Mouse (Mus musculus): ENCODE data around the gene Polg. TPM values are rescaled to one million over a fixed set of nuclear protein-coding genes. Genes with fewer than 3 reads are reported as not detected.

Gene Polg
- polyA plus RNA-seq, 1 experiment from 2014 or later: 11.0 TPM

DNA sequence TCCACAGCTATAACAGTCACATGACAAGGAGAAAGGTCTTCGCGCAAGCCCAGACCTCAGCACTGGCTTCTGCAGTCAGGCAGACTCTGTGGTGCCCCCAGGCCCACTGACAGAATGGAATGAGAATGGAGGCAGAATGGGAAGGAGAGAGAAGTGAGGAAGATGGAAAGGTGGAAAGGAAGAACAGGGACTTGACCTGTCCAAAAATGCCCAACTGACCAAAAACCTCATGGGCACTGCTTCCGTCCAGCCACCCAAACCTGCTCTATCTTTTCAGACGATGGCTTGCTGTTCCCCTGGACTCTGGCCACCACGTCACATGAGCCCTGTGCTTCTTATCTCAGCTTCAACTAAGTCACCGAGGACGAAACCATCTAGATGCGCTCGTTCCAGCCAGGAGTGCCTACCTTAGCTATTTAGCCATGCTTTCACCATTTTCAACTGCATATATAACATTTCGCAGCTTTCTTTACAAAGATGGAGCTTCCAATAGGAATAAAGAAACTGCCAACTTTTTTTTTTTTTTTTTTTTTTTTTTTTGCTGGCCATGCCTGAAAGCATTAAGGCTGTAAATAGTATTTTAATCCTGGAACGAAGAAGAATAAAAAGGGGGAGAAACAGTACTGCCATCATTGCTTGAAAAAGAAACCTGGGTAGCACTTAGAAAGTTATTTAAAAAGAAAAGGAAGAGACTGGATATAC lies 2.6 kb downstream of the Polg start:
- H3K79me2 ChIP-seq (ENCODE audit: inconsistent target): peaks cover 21% of the 10 kb centered on the region; the same call in 1 of the 2 replicates
- 96% methylated on average over 11 of the region's 11 CpGs for WGBS (ENCODE audit: missing documents)
- H3K36me3 ChIP-seq (ENCODE audit: inconsistent target): peaks cover 38% of the 10 kb centered on the region
- no peak overlapping the region for H3K4me3 ChIP-seq (ENCODE audit: inconsistent target)
- no peak overlapping the region for H3K27ac ChIP-seq

DNA sequence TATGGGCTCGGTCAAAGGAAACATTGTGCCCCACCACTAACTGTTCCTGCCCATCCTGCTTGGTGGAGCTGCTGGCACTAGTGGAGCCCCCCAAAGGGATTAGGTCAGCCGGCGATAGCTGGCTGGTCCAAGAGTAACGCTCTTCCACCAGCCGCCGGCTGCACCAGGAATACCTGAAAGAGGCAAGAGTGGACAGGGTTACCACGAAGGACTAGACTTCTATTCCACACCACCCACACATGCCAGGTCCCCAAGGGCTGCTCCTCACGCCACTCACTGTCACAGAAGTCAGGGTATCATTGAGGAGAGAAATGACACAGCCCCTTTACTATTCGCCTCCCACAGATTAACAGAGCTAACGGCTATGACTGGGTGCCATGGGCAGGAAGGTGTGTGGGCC lies 4.4 kb downstream of the Polg start:
- H3K36me3 ChIP-seq (ENCODE audit: inconsistent target): peaks cover 57% of the 10 kb centered on the region
- no peak overlapping the region for H3K4me3 ChIP-seq (ENCODE audit: inconsistent target)
- peaks cover 21% of the 10 kb centered on the region; the same call in 1 of the 2 replicates for H3K79me2 ChIP-seq (ENCODE audit: inconsistent target)
- WGBS (ENCODE audit: missing documents): 100% methylated on average over 10 of the region's 10 CpGs
- H3K27ac ChIP-seq: no peak overlapping the region

DNA sequence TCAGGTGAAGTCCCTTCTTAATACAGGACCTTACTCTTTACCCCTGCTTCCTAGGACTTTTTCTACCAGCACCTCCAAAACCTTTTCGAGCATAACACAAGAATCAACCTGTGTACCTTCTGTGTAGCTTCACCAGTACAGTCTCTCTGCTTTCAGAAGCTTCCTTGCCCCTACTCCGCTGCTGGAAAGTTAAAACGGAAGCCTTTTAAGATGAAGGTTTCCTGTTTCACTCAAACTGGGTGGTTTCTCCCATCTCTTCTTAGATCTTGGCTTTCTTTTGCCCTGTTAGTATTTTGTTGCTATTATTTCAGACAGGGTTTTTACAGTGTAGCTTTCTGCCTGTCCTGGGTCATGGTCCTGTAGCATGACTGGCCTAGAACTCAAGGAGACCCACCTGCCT lies 18.7 kb downstream of the Polg start:
- peaks cover 51% of the 10 kb centered on the region for H3K36me3 ChIP-seq (ENCODE audit: inconsistent target)
- H3K27ac ChIP-seq: no peak overlapping the region
- no peaks in the 10 kb centered on the region for H3K79me2 ChIP-seq (ENCODE audit: inconsistent target)
- H3K4me3 ChIP-seq (ENCODE audit: inconsistent target): no peak overlapping the region
- WGBS (ENCODE audit: missing documents): 84% methylated on average over 3 of the region's 3 CpGs

DNA sequence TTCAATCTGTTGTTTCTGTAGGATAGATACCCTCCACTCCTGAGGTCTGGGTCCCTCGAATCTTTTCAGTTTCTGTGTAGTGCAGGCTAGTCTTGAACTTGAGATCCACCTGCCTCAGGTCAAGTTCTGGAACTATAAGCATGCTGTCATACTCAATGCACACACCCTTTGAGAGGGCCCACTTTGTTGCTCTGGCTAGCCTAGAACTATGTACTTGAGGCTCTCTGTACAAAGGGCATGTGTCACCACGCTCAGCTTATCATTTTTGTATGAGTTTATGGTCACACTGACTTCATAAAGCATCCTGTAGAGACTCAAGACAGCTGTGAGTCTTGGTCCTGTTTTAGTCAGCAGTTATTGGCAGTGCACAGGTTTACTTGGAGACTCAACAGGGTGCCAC lies 19.1 kb downstream of the Polg start:
- H3K27ac ChIP-seq: no peak overlapping the region
- 100% methylated on average over 2 of the region's 2 CpGs for WGBS (ENCODE audit: missing documents)
- H3K79me2 ChIP-seq (ENCODE audit: inconsistent target): no peaks in the 10 kb centered on the region
- peaks cover 46% of the 10 kb centered on the region for H3K36me3 ChIP-seq (ENCODE audit: inconsistent target)
- no peak overlapping the region for H3K4me3 ChIP-seq (ENCODE audit: inconsistent target)

DNA sequence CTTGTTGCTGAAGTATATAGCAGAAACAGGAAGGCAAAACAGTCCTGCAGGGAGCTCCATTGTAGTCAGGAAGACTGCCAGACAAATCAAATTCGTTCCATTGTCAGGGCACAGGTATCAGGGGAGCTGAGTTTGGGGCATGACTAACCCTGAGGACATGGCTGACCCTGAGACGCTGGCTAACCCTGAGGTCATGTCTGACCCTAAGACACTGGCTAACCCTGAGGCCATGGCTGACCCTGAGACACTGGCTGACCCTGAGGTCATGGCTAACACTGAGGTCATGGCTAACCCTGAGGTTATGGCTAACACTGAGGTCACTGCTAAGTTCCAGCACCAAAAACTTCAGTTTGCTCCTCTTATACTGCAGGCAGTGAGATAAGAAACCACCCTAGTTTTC lies 26.1 kb downstream of the Polg start:
- Histone ChIP-seq H3K4me3 (ENCODE audit: inconsistent target) (no peak overlapping the region), H3K36me3 (ENCODE audit: inconsistent target) (no peaks in the 10 kb centered on the region), H3K79me2 (ENCODE audit: inconsistent target) (no peaks in the 10 kb centered on the region), H3K27ac (no peak overlapping the region)
- WGBS (ENCODE audit: missing documents): 94% methylated on average over 2 of the region's 2 CpGs

DNA sequence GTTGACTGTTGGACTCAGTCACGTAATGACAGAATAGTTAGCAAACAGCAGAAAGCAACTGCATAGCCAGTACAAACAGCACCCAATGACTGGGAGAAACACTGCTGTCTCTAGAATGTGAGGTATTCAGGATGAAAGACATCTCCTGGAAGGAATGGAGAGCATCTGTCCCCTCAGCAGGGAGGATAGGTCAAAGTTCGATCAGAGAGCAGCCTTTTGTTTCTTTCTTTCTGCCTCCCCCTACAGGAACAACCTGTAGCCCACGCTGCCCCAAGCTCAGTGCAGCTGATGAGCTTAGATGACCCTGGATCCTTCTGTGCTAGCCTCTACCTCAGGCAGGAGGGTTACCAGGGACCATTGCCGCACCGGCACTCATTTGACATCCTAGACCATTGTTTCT lies 37.9 kb downstream of the Polg start:
- no peaks in the 10 kb centered on the region for H3K79me2 ChIP-seq (ENCODE audit: inconsistent target)
- H3K4me3 ChIP-seq (ENCODE audit: inconsistent target): no peak overlapping the region
- H3K27ac ChIP-seq: no peak overlapping the region
- WGBS (ENCODE audit: missing documents): 98% methylated on average over 5 of the region's 5 CpGs
- no peaks in the 10 kb centered on the region for H3K36me3 ChIP-seq (ENCODE audit: inconsistent target)

DNA sequence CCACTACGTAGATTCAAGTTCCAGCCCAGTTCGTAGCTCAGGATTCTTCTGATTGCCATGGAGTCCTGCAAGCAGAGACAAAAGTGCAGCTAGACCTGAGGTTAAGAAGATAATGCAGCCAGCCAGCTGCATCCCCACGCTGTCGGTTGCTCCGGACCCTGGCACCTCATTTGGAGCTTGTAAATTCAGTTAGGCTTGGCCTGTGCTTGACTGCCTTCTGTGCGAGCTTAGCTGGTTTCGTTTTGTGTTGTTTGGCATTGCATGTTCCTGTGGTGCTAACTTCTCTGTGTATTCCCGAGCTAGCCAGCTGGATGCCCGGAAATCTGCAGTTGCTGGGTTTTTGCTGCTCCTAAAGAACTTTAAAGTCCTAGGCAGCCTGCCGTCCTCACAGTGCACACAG lies 40.4 kb downstream of the Polg start:
- Histone ChIP-seq H3K4me3 (ENCODE audit: inconsistent target) (no peak overlapping the region), H3K36me3 (ENCODE audit: inconsistent target) (no peaks in the 10 kb centered on the region), H3K79me2 (ENCODE audit: inconsistent target) (no peaks in the 10 kb centered on the region), H3K27ac (no peak overlapping the region)
- WGBS (ENCODE audit: missing documents): 93% methylated on average over 10 of the region's 10 CpGs

DNA sequence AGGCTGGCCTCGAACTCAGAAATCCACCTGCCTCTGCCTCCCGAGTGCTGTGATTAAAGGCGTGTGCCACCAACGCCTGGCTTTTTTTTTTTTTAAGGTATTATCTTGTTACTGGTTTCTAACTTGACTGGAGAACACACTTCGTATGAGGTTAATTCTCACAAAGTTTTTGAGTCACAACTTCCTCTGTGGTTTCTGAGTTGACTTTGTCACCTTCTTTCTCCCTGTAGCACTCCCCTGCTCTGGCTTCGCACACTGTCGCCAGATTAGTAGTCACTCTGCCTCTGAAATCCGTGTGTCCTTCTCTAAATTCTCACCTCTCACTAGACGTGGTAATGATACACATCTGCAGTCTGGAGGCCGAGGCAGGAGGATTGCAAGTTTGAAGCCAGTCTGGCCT lies 43.3 kb downstream of the Polg start:
- Histone ChIP-seq H3K27ac (no peak overlapping the region), H3K4me3 (ENCODE audit: inconsistent target) (no peak overlapping the region), H3K36me3 (ENCODE audit: inconsistent target) (no peaks in the 10 kb centered on the region), H3K79me2 (ENCODE audit: inconsistent target) (no peaks in the 10 kb centered on the region)
- 72% methylated on average over 10 of the region's 10 CpGs for WGBS (ENCODE audit: missing documents)

DNA sequence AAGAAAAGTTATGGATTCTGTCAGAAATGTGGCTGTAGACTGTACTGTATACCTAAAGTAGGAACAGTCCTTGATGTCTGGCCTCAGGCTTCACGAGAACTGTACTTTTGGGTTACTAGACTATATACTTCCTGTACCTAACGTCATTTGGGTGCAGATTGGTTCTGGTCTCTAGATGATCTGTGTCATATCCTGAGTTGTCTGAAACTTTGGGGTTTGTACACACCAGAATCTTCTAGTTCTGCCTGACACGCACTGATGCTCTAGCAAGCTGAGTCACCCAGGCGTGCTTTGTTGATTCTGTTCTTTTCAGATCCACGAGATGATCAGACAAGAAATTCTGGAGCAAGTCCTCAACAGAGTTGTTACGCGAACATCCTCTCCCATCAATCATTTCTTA lies 46.2 kb downstream of the Polg start:
- H3K36me3 ChIP-seq (ENCODE audit: inconsistent target): no peaks in the 10 kb centered on the region
- H3K27ac ChIP-seq: no peak overlapping the region
- H3K79me2 ChIP-seq (ENCODE audit: inconsistent target): no peaks in the 10 kb centered on the region
- H3K4me3 ChIP-seq (ENCODE audit: inconsistent target): no peak overlapping the region
- WGBS (ENCODE audit: missing documents): 96% methylated on average over 7 of the region's 7 CpGs

DNA sequence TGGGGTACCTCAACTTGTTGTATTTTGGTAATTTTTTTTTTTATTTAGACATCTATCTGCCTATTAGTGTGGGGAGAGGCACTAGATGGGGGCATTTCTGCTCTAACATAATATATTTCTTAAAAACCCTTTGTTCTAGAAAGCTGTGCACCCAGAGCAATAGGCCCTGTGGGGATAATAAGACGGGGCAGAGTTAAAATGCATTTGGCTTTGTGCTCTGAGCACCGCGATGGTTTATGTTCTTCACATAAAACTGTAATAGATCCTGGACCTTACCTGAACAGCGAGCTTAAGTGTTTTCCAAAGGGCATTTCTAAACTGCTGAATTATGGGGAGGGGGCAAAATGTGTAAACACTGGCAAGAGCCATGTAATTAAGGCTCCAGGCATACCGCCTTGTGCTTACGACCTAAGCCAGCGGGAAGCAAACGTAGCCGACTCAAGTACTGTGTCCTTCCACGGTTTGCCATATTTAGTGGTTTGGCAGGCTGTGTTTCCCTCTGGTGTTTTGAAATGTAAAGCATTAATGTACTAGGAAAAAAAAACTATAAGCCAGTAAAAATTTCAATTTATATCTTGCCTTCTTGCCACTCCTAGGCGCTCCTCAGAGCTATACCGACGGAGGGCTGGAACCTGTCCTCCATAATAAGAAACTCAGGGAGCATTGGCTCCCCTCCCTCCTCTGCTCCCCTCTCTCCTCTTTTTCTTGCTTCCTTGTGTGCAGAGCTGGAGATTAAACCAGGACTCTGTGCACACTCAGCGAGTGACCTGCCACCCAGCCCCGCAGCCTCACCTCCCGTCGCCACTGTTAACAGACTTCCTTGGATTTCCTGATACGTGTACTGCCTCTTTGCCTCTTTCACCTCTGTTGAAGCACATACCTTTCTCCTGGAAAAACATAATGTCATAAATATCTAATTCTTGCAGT lies 51.5 kb downstream of the Polg start:
- Histone ChIP-seq H3K27ac (no peak overlapping the region), H3K79me2 (ENCODE audit: inconsistent target) (no peaks in the 10 kb centered on the region), H3K4me3 (ENCODE audit: inconsistent target) (no peak overlapping the region), H3K36me3 (ENCODE audit: inconsistent target) (no peaks in the 10 kb centered on the region)
- 95% methylated on average over 18 of the region's 18 CpGs for WGBS (ENCODE audit: missing documents)

DNA sequence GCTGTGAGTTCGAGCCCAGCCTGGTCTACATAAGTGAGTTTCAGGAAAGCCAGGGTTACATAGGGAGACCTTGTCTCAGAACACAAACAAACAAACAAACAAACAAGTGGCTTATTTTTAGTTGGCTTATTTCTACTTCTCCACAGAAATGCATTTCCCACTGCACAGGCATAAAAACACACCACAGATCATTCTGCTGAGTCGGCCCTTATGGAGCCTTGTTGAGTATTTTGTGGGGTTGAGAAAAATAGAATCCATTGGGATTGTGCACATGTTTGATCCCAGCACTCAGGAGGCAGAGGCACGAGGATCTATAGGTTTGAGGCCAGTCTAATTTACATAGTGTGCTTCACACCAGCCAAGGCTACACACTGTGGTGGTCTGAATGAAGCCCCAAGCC lies 65.9 kb downstream of the Polg start:
- WGBS (ENCODE audit: missing documents): 88% methylated on average over 3 of the region's 3 CpGs

DNA sequence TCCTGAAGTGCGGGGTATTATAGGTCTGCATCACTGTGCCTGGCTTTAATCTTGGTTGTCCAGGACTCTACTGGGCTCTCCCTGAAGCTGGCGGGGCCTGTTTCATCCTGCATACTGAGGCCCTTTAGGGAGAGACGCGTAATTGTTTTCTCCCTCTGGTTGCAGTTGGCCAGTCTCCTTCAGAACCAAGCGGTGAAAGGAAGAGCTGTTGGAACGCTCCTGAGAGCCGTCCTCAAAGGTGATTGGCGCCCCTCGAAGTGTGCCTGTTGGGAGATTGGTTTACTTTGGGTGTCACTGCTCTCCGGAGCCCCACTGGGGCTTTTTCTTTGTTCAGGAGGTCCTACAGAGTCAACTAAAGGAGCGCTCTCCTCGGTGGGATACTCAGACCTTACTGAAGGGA lies 67.2 kb downstream of the Polg start:
- H3K4me3 ChIP-seq (ENCODE audit: inconsistent target): no peak overlapping the region
- no peaks in the 10 kb centered on the region for H3K79me2 ChIP-seq (ENCODE audit: inconsistent target)
- no peak overlapping the region for H3K27ac ChIP-seq
- no peaks in the 10 kb centered on the region for H3K36me3 ChIP-seq (ENCODE audit: inconsistent target)
- 92% methylated on average over 12 of the region's 12 CpGs for WGBS (ENCODE audit: missing documents)

More for the DNA sequence above, 65.9 kb downstream of the Polg start:
- Histone ChIP-seq H3K79me2 (ENCODE audit: inconsistent target) (no peaks in the 10 kb centered on the region), H3K4me3 (ENCODE audit: inconsistent target) (no peak overlapping the region), H3K36me3 (ENCODE audit: inconsistent target) (no peaks in the 10 kb centered on the region), H3K27ac (no peak overlapping the region)

DNA sequence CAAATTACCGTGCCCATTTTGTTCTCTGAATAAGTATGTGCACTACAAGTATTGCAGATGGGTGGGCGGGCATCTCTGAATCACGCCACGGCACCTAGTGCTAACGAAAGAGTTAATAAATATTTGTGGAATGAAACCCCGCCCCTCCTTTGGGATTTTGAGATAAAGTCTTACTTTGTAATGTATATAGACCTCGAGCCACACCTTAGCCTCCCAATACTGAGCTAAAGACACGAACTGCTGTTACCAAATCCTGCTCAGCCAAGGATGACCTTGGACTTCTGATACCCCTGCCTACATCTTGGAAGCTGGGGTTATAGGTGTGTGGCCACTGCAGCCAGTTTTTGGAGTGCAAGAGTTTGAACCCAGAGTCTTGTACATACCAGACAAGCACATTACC lies 67.7 kb downstream of the Polg start:
- 95% methylated on average over 7 of the region's 8 CpGs for WGBS (ENCODE audit: missing documents)
- Histone ChIP-seq H3K36me3 (ENCODE audit: inconsistent target) (no peaks in the 10 kb centered on the region), H3K4me3 (ENCODE audit: inconsistent target) (no peak overlapping the region), H3K79me2 (ENCODE audit: inconsistent target) (no peaks in the 10 kb centered on the region), H3K27ac (no peak overlapping the region)

DNA sequence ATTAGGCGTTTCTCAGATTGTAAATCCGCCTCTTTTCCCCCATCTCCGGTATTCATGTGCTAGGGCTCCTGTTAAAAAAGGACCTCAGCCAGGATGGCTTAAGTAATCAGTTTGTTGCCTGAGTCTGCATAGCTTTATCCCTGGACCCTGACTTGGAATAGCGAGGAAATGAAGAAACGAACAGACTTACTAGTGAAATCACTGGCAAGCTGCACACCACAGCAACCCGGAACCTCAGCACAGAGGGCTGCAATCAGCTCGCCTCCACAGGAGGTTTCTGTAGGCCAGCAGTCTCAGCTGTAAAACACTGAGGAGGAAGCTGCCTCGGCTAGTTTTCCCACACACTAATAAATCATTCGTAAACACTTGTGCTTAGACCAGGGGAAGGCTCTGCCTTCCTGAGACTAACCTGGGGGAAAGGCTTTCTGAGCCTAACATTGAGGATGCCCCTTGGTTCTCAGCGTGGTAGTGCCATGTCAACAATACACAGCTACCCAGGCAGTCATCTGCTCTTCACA lies 68.7 kb downstream of the Polg start:
- H3K4me3 ChIP-seq (ENCODE audit: inconsistent target): no peak overlapping the region
- WGBS (ENCODE audit: missing documents): 58% methylated on average over 10 of the region's 10 CpGs
- H3K79me2 ChIP-seq (ENCODE audit: inconsistent target): no peaks in the 10 kb centered on the region
- H3K36me3 ChIP-seq (ENCODE audit: inconsistent target): no peaks in the 10 kb centered on the region
- no peak overlapping the region for H3K27ac ChIP-seq
